Mouse (Mus musculus) right cerebral cortex, postnatal 10 days (tissue): ENCODE data around the gene Id1.

ENCODE experiments used
- DNase-seq, 2 experiments: peaks; one replicate each; pipeline ENCODE4 v3.0.0; 2021; ENCODE audit warnings: low spot score in 2 of 2

Gene Id1

GRCm38 (mm10) chr2:152782656-152783055, 46.6 kb downstream of the Id1 start:
- DNase-seq = no peak

GRCm38 (mm10) chr2:152783241-152783640, 47.2 kb downstream of the Id1 start:
- peak in 1 of 2 experiments; percentile 50 for DNase-seq

- DNase-seq = no peak
Measured at GRCm38 (mm10) chr2:152784640-152785039, 48.6 kb downstream of the Id1 start.

- DNase-seq = peak; percentile 80 to 82
Measured at GRCm38 (mm10) chr2:152785446-152786350, 49.6 kb downstream of the Id1 start.
